Mouse (Mus musculus) kidney, embryonic 16.5 days (tissue): ENCODE measurements around the gene Tmem198. TPM values are rescaled to one million over a fixed set of nuclear protein-coding genes. Genes with fewer than 3 reads are reported as not detected.

Experiments used
- ATAC-seq: fragments of 200-750 bp; cut with Nextera tagmentation; 2 replicates; pipeline ENCODE4 v1.8.0; 2017; ENCODE audit warnings: moderate TSS enrichment; ENCODE audit not compliant: low FRiP score, low TSS enrichment
- H3K27ac ChIP-seq: fragments of 300-500 bp; sonication (generic); 2 replicates; pipeline ENCODE4 v1.5.1; 2014; ENCODE audit warnings: low read length
- H3K27me3 ChIP-seq: fragments of 300-500 bp; sonication (generic); 2 replicates; pipeline ENCODE4 v1.6.1; 2014; ENCODE audit warnings: low read length, control low read depth, mixed read lengths; ENCODE audit not compliant: insufficient read depth
- H3K36me3 ChIP-seq: fragments of 300-500 bp; sonication (generic); 2 replicates; pipeline ENCODE4 v1.6.1; 2014; ENCODE audit warnings: low read length, control low read depth, mixed read lengths; ENCODE audit not compliant: insufficient read depth
- H3K4me1 ChIP-seq: fragments of 300-500 bp; sonication (generic); 2 replicates; pipeline ENCODE4 v1.6.1; 2014; ENCODE audit warnings: low read length, control low read depth, mixed read lengths; ENCODE audit not compliant: insufficient read depth
- H3K4me2 ChIP-seq: fragments of 300-500 bp; sonication (generic); replicated peaks from 2 replicates; pipeline ENCODE4 v1.6.1; 2014; ENCODE audit warnings: low read depth, low read length
- H3K4me3 ChIP-seq: fragments of 300-500 bp; sonication (generic); 2 replicates; pipeline ENCODE4 v1.5.1; 2014; ENCODE audit warnings: mild to moderate bottlenecking, low read length
- H3K9ac ChIP-seq: fragments of 300-500 bp; sonication (generic); replicated peaks from 2 replicates; pipeline ENCODE4 v1.6.1; 2014; ENCODE audit warnings: low read length
- H3K9me3 ChIP-seq: fragments of 300-500 bp; sonication (generic); 2 replicates; pipeline ENCODE4 v1.6.1; 2016; ENCODE audit warnings: low read length, control low read depth
- WGBS: fragments of 180-500 bp; shearing (Covaris S2); extraction: QIAGEN DNeasy Blood & Tissue Kit; methylation state at CpG from one replicate; pipeline ENCODE4 v1.1.7; 2014; 5-methylcytosine and 5-hydroxymethylcytosine counted together
- polyA plus RNA-seq: library from polyadenylated mRNA; unstranded; fragments of >200 nt; fragmentation: Nextera tagmentation; extraction: Ambion mirVana; gene quantifications from 2 replicates; pipeline ENCODE4 v1.2.1, GENCODE M21; 2015

Tmem198 gene
- polyA plus RNA-seq, 1 experiment from 2014 or later = 0.77 TPM

DNA sequence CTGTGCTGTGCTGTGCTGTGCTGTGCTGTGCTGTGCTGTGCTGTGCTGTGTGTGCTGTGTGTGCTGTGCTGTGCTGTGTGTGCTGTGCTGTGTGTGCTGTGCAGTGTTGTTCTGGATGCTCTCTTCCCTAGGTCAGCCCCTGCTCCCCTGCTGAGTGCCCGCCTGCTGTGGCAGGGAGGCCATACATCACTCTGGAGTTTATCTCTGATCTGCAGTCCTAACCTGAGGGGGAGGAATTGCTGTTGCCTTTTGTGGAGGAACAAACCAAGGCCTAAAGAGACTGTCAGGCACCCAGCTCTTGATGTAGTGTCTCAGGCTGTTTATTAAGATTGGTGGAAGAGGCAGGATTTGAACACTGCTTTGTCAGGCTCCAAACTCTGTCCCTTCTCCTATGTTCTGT lies 16.7 kb upstream of the Tmem198 start:
- H3K4me3 ChIP-seq = no peak overlapping the region
- H3K9me3 ChIP-seq = no peaks in the 10 kb centered on the region
- H3K27me3 ChIP-seq = peaks cover 14% of the 10 kb centered on the region
- H3K4me2 ChIP-seq = no peak overlapping the region
- ATAC-seq = no peak
- H3K9ac ChIP-seq = no peak overlapping the region
- 67% methylated on average over 1 of the region's 1 CpGs for WGBS
- no peaks in the 10 kb centered on the region for H3K36me3 ChIP-seq
- H3K4me1 ChIP-seq = peaks cover 29% of the 10 kb centered on the region
- no peak overlapping the region for H3K27ac ChIP-seq

DNA sequence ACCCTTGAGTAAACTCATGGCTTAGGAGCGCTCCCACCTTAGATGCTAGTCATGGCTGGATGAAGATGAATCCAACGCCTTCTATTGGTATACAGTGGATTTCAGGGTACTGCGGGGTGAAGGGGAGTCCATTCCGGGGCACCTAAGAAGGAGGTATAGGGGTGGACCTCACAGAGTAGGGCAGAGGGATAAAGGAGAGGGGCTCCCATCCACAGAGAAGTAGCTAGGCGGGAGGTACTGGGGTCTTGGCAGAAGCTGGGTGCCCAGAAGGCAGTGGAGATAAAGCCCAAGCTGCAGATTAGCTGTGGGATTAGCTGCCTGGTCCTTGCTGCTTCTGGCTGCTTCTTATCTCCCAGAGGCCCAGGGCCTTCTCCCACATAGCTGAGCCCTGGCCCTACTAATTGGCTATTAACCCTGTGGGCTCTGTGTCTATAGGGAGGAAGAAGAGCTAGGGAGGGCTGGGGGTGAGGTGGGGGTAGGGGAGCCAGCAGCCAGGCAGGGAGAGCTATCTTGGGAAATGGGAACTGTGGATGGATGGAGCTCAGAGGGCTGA lies 15.6 kb upstream of the Tmem198 start:
- Histone ChIP-seq H3K36me3 (no peaks in the 10 kb centered on the region), H3K4me1 (peaks cover 18% of the 10 kb centered on the region), H3K9me3 (no peaks in the 10 kb centered on the region), H3K4me2 (no peak overlapping the region), H3K27ac (no peak overlapping the region), H3K9ac (no peak overlapping the region), H3K27me3 (peaks cover 20% of the 10 kb centered on the region), H3K4me3 (no peak overlapping the region)
- WGBS = 64% methylated on average over 5 of the region's 5 CpGs
- ATAC-seq = no peak

DNA sequence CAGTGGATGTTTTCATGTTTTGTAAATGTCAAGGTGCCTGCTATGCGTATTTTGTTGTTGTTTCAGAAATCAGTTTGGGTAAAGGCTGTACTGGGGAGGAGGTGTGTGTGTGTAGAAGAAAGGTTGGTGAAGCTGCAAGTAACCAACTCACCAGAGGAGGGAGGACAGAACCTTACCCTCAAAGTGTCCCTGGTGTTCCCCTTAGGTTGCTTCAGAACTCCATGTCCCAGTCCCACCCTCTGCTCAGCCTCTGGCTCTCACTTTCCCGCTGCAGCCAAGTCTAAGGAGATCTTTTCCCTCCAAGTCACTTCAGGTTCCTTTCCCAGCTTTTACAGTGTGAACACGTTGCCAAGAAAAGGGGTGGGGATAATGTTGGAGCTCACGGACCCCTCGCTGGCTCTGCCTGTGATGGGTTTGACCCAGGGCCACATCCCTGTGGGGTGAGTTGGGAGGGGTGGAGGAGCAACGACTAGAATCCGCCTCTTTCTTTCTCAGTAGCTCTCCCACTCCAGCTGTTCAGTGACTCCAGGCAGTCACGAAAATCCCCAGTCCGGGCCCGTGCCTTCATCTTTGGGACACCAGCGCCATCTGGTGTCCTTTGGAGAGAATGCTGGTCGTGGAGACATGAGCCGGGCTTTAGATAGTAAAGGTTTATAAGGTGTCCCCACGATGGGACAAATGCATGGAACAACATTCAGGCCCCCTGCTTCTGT lies 12.0 kb upstream of the Tmem198 start:
- ATAC-seq = peak; percentile 79; the same call in 1 of the 2 replicates
- 7% methylated on average over 14 of the region's 14 CpGs for WGBS

DNA sequence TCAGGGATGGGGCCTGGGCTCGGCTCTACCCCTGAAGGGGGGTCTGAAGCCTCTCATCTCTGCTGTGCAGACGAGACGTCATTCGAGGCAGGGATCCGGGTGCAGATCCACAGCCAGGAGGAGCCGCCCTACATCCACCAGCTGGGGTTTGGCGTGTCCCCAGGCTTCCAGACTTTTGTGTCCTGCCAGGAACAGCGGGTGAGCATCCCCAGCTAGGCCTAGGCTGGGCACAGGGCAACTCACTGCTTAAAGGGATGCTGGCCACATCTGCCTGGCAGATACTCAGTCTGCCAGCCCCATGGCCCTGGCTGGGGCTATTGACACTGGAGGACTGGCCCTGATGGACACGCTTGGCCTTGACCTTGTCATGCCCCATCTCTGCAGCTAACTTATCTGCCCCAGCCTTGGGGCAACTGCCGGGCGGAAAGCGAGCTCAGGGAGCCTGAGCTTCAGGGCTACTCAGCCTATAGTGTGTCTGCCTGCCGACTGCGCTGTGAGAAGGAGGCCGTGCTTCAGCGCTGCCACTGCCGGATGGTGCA lies 10.0 kb upstream of the Tmem198 start:
- peaks cover 28% of the 10 kb centered on the region for H3K27me3 ChIP-seq
- H3K36me3 ChIP-seq = peaks cover 10% of the 10 kb centered on the region; the same call in 1 of the 2 replicates
- no peak overlapping the region for H3K4me2 ChIP-seq
- no peak overlapping the region for H3K4me3 ChIP-seq
- WGBS = 87% methylated on average over 17 of the region's 17 CpGs
- H3K9me3 ChIP-seq = no peaks in the 10 kb centered on the region
- peaks cover 5% of the 10 kb centered on the region; the same call in 1 of the 2 replicates for H3K4me1 ChIP-seq
- H3K27ac ChIP-seq = no peak overlapping the region
- H3K9ac ChIP-seq = no peak overlapping the region
- ATAC-seq = no peak

More for the DNA sequence above, 12.0 kb upstream of the Tmem198 start:
- H3K9me3 ChIP-seq = no peaks in the 10 kb centered on the region
- peaks cover 31% of the 10 kb centered on the region for H3K27me3 ChIP-seq
- 0 out of 2 replicates have a peak, but pooled peaks cover 2% of the 10 kb centered on the region for H3K36me3 ChIP-seq
- no peak overlapping the region for H3K27ac ChIP-seq
- H3K4me3 ChIP-seq = no peak overlapping the region
- H3K9ac ChIP-seq = peak overlapping the region; percentile 19; the same call in 1 of the 2 replicates
- H3K4me2 ChIP-seq = no peak overlapping the region
- peaks cover 10% of the 10 kb centered on the region; the same call in 1 of the 2 replicates for H3K4me1 ChIP-seq

DNA sequence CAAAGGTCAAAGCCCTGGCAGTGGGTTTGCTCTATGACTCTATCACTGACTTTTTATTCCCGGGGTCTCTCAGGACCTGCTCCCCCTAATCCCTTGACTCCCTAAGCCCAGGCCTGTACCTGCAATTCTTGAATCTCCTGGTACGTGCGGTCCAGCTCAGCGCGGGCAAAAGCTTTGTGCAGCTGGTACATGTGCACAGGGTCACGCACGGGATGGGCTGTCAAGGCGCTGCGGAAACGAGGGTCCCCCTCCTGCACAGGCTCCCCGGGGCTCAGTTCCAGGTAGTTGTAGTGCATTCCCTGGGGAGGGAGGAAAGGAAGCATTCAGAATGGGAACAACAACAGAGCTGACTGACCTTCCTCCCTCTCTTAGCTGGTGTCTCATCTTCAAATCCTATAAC lies 2.9 kb upstream of the Tmem198 start:
- Histone ChIP-seq H3K4me2 (no peak overlapping the region), H3K4me3 (no peak overlapping the region), H3K27me3 (peaks cover 18% of the 10 kb centered on the region), H3K9ac (no peak overlapping the region), H3K4me1 (peaks cover 23% of the 10 kb centered on the region), H3K9me3 (no peaks in the 10 kb centered on the region), H3K36me3 (peaks cover 30% of the 10 kb centered on the region), H3K27ac (no peak overlapping the region)
- WGBS = 95% methylated on average over 11 of the region's 11 CpGs
- no peak for ATAC-seq

DNA sequence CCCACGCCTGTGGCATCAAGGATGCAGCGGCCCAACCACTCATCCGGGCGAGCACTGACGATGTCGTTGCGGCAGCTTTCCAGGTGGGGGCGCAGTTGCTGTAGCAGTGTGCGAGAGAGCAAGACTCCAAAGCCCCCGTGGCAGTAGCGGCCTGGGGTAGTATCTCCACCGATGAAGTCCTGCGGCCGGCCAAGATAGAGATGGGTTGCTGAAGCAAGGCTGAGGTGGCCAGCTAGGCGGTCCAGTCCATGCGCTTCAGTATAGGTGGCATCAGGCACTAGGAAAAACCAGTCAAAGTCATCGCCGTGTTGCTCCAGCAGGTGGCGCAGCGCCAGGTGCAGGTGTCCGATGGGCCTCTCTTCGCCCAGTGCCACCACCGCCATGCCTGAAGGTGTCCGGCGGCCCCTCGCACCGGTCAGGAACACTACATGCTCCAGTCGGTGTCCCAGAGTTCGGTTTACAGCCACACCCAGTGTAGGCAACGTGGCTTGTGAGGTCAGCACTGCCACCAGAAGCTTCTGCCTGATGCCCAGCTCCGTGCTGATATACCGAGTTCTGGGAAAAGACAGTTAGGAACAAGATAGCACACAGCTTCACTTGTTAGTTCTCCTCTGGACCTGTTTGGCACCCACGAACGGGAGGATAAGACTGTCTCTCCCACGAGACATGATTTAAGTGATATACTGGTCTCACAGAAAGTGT lies 1.9 kb upstream of the Tmem198 start:
- ATAC-seq = no peak
- Histone ChIP-seq H3K9ac (no peak overlapping the region), H3K27ac (no peak overlapping the region), H3K4me1 (peaks cover 24% of the 10 kb centered on the region), H3K36me3 (peaks cover 27% of the 10 kb centered on the region), H3K27me3 (peaks cover 27% of the 10 kb centered on the region), H3K9me3 (no peaks in the 10 kb centered on the region), H3K4me2 (peak overlapping the region; percentile 79), H3K4me3 (peak overlapping the region; percentile 76)
- WGBS = 10% methylated on average over 35 of the region's 35 CpGs

DNA sequence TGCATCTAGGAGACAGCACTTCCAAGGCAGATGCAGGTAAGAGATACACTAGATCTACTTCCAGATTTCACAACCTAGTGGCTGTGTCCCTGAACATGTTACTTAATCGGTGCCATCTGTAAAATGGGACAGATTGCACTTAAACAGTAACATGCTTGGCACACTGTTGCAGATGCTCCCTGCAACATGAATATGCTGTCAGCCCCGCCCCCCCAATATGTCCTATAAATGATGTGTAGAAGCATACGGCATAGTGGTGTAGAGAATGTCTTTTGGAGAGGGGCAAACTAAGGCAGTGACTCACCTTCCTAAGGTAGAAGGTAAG lies 1.4 kb upstream of the Tmem198 start:
- peaks cover 32% of the 10 kb centered on the region for H3K27me3 ChIP-seq
- H3K27ac ChIP-seq = no peak overlapping the region
- peaks cover 23% of the 10 kb centered on the region for H3K36me3 ChIP-seq
- H3K9ac ChIP-seq = peak overlapping the region; percentile 76; the same call in 1 of the 2 replicates
- peak overlapping the region; percentile 79 for H3K4me2 ChIP-seq
- WGBS = 47% methylated on average over 3 of the region's 3 CpGs
- H3K9me3 ChIP-seq = no peaks in the 10 kb centered on the region
- peaks cover 29% of the 10 kb centered on the region for H3K4me1 ChIP-seq
- peak overlapping the region; percentile 76 for H3K4me3 ChIP-seq
- no peak for ATAC-seq

DNA sequence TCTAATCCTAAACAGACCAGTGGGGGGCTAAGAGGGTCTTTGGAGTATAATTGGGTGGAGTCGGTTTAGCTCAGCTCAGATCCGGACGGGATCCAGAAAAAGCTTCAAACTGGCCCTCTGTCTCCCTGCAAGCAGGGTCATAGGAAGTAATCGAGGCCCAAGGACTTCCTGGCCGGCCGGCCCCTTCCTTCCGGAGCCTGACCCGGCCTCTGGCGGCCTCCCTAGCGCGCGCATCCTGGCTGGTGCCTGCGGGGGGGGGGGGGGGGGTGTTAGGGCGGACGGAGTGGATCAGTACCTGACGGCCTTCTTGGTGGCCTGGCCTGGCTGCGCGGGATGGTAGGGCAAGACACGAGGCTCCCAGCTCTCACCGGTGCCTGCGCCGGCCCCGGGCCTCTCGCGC lies 835 bp upstream of the Tmem198 start:
- peaks cover 19% of the 10 kb centered on the region for H3K36me3 ChIP-seq
- H3K9ac ChIP-seq = peak overlapping the region; percentile 76
- 0% methylated on average over 19 of the region's 25 CpGs for WGBS

DNA sequence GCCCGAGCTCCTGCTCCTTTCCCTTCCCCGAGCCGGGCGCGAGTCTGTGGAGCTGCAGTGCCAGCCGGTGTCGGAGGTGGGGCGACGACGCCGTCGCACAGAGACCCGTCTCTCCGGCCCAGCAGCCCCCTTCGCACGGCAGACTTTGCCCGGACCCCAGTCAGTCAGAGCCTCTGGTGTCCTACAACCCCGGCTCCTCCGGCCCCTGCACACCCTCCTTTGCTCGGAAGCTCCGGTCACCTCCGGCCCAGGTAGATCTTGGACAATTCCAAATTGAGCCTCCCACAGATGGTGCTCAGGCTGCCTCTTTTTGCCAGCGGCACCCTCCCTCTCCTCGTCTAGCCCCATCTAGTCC lies 280 bp downstream of the Tmem198 start:
- H3K4me3 ChIP-seq = peak overlapping the region; percentile 76
- peaks cover 19% of the 10 kb centered on the region for H3K36me3 ChIP-seq
- peaks cover 46% of the 10 kb centered on the region for H3K27me3 ChIP-seq
- H3K9me3 ChIP-seq = no peaks in the 10 kb centered on the region
- no peak; the same call in 1 of the 2 replicates for ATAC-seq
- H3K4me2 ChIP-seq = peak overlapping the region; percentile 79
- H3K4me1 ChIP-seq = peaks cover 35% of the 10 kb centered on the region
- no peak overlapping the region for H3K9ac ChIP-seq
- H3K27ac ChIP-seq = no peak overlapping the region
- WGBS = under 1% methylated on average over 15 of the region's 24 CpGs

More for the DNA sequence above, 835 bp upstream of the Tmem198 start:
- H3K27me3 ChIP-seq = peaks cover 38% of the 10 kb centered on the region
- peaks cover 33% of the 10 kb centered on the region for H3K4me1 ChIP-seq
- H3K4me3 ChIP-seq = peak overlapping the region; percentile 76
- no peak; the same call in 1 of the 2 replicates for ATAC-seq
- H3K27ac ChIP-seq = peak overlapping the region; percentile 43
- peak overlapping the region; percentile 79 for H3K4me2 ChIP-seq
- no peaks in the 10 kb centered on the region for H3K9me3 ChIP-seq
